Mouse (Mus musculus) kidney, postnatal 0 days (tissue): ENCODE results near the gene Ric8a. TPM values are rescaled to one million over a fixed set of nuclear protein-coding genes. Genes with fewer than 3 reads are reported as not detected.

ENCODE experiments used
- ATAC-seq: fragments of 200-750 bp; cut with Nextera tagmentation; replicated peaks from 2 replicates; pipeline ENCODE4 v1.8.0; 2017; ENCODE audit warnings: low read depth, moderate number of reproducible peaks, moderate TSS enrichment, moderate library complexity; ENCODE audit not compliant: low FRiP score
- DNase-seq: peaks from one replicate; pipeline ENCODE4 v3.0.0-alpha.2; 2016; ENCODE audit warnings: low spot score
- H3K27ac ChIP-seq: fragments of 300-500 bp; sonication (generic); 2 replicates; pipeline ENCODE4 v1.5.1; 2014; ENCODE audit warnings: mild to moderate bottlenecking
- H3K27me3 ChIP-seq: fragments of 300-500 bp; sonication (generic); 2 replicates; pipeline ENCODE4 v1.6.1; 2014; ENCODE audit warnings: low read length, mixed read lengths; ENCODE audit not compliant: insufficient read depth
- H3K36me3 ChIP-seq: fragments of 300-500 bp; sonication (generic); 2 replicates; pipeline ENCODE4 v1.6.1; 2014; ENCODE audit warnings: low read length, mixed read lengths; ENCODE audit not compliant: insufficient read depth
- H3K4me1 ChIP-seq: fragments of 300-500 bp; sonication (generic); replicated peaks from 2 replicates; pipeline ENCODE4 v1.6.1; 2014; ENCODE audit warnings: antibody characterized with exemption, low read length, mixed read lengths; ENCODE audit not compliant: insufficient read depth
- H3K4me2 ChIP-seq: fragments of 300-500 bp; sonication (generic); 2 replicates; pipeline ENCODE4 v1.6.1; 2014; ENCODE audit warnings: mild to moderate bottlenecking, low read length, moderate library complexity, mixed read lengths
- H3K4me3 ChIP-seq: fragments of 300-500 bp; sonication (generic); replicated peaks from 2 replicates; pipeline ENCODE4 v1.5.1; 2014; ENCODE audit warnings: low read depth, low read length
- H3K9ac ChIP-seq: fragments of 300-500 bp; sonication (generic); 2 replicates; pipeline ENCODE4 v1.6.1; 2014; ENCODE audit warnings: low read depth, low read length
- H3K9me3 ChIP-seq: fragments of 300-500 bp; sonication (generic); replicated peaks from 2 replicates; pipeline ENCODE4 v1.6.1; 2016; ENCODE audit warnings: low read length, inconsistent platforms, mixed read lengths
- CTCF ChIP-seq: IDR thresholded peaks from 2 replicates; pipeline ENCODE4 v1.5.1; 2016; ENCODE audit warnings: antibody characterized with exemption, low read depth, mild to moderate bottlenecking, moderate library complexity
- WGBS: fragments of 180-500 bp; shearing (Covaris S2); extraction: QIAGEN DNeasy Blood & Tissue Kit; methylation state at CpG from one replicate; pipeline ENCODE4 v1.1.7; 2014; 5-methylcytosine and 5-hydroxymethylcytosine counted together
- polyA plus RNA-seq: library from polyadenylated mRNA; unstranded; fragments of >200 nt; fragmentation: Nextera tagmentation; extraction: Ambion mirVana; gene quantifications from 2 replicates; pipeline ENCODE4 v1.2.1, GENCODE M21; 2015

Ric8a gene
- polyA plus RNA-seq, 1 experiment from 2014 or later: 45.0 TPM

GRCm38 (mm10) chr7:140860728-140861127 lies 4.0 kb downstream of the Ric8a start:
- Histone ChIP-seq H3K4me3 (no peak overlapping the region), H3K4me1 (peaks cover 10% of the 10 kb centered on the region; the same call in 1 of the 2 replicates), H3K4me2 (no peak overlapping the region), H3K27me3 (no peaks in the 10 kb centered on the region), H3K9ac (no peak overlapping the region), H3K9me3 (no peaks in the 10 kb centered on the region), H3K27ac (no peak overlapping the region), H3K36me3 (peaks cover 42% of the 10 kb centered on the region)
- no peak for TF ChIP-seq CTCF
- no peak for DNase-seq
- WGBS: 89% methylated on average over 5 of the region's 5 CpGs
- no peak for ATAC-seq

DNA sequence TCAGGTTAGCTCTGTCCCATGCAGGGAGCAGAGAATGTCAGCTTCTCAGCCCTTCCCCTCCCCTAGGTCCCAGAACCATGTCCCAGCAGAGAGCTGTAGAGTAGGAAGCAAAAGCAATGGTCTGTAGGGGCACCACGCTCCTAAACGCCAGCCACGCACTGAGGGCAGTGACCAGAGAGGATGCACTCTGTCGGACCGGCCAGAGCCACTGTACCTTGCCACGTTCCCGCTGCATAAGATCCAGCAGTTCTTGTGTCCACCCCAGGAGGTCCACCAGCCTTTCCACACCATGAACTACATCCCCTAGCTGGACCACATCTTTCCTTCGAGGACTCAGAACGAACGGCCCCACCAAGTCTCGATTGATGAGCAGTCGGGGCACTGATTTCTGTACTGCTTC lies 8.0 kb downstream of the Ric8a start:
- no peaks in the 10 kb centered on the region for H3K27me3 ChIP-seq
- TF ChIP-seq CTCF: no peak
- ATAC-seq: no peak
- H3K27ac ChIP-seq: no peak overlapping the region
- H3K9me3 ChIP-seq: no peaks in the 10 kb centered on the region
- 89% methylated on average over 12 of the region's 12 CpGs for WGBS
- H3K4me2 ChIP-seq: no peak overlapping the region
- no peak for DNase-seq
- no peaks in the 10 kb centered on the region for H3K4me1 ChIP-seq
- no peak overlapping the region for H3K9ac ChIP-seq
- H3K4me3 ChIP-seq: no peak overlapping the region
- H3K36me3 ChIP-seq: peaks cover 48% of the 10 kb centered on the region

GRCm38 (mm10) chr7:140874224-140874623 lies 17.5 kb downstream of the Ric8a start:
- Histone ChIP-seq H3K4me2 (no peak overlapping the region), H3K4me1 (no peaks in the 10 kb centered on the region), H3K27me3 (no peaks in the 10 kb centered on the region), H3K27ac (no peak overlapping the region), H3K36me3 (peaks cover 22% of the 10 kb centered on the region), H3K9me3 (no peaks in the 10 kb centered on the region), H3K4me3 (no peak overlapping the region), H3K9ac (no peak overlapping the region)
- no peak for TF ChIP-seq CTCF
- DNase-seq (no peak), ATAC-seq (no peak)
- WGBS: 91% methylated on average over 4 of the region's 4 CpGs

GRCm38 (mm10) chr7:140877364-140877763 lies 20.6 kb downstream of the Ric8a start:
- no peak overlapping the region for H3K4me3 ChIP-seq
- WGBS: 92% methylated on average over 6 of the region's 6 CpGs
- ATAC-seq (no peak), DNase-seq (no peak)
- no peak overlapping the region for H3K27ac ChIP-seq
- H3K9me3 ChIP-seq: no peaks in the 10 kb centered on the region
- no peak overlapping the region for H3K9ac ChIP-seq
- H3K4me2 ChIP-seq: no peak overlapping the region
- H3K4me1 ChIP-seq: 0 out of 2 replicates have a peak, but pooled peaks cover 3% of the 10 kb centered on the region
- TF ChIP-seq CTCF: no peak
- peaks cover 20% of the 10 kb centered on the region for H3K36me3 ChIP-seq
- no peaks in the 10 kb centered on the region for H3K27me3 ChIP-seq

- ATAC-seq: no peak
- H3K9me3 ChIP-seq: no peaks in the 10 kb centered on the region
- DNase-seq: no peak
- H3K4me3 ChIP-seq: no peak overlapping the region
- peaks cover 13% of the 10 kb centered on the region for H3K36me3 ChIP-seq
- H3K4me1 ChIP-seq: 0 out of 2 replicates have a peak, but pooled peaks cover 3% of the 10 kb centered on the region
- H3K4me2 ChIP-seq: no peak overlapping the region
- no peaks in the 10 kb centered on the region for H3K27me3 ChIP-seq
- H3K9ac ChIP-seq: no peak overlapping the region
- WGBS: 91% methylated on average over 7 of the region's 7 CpGs
- no peak for TF ChIP-seq CTCF
- no peak overlapping the region for H3K27ac ChIP-seq
Observed at GRCm38 (mm10) chr7:140879355-140879754, 22.6 kb downstream of the Ric8a start.

DNA sequence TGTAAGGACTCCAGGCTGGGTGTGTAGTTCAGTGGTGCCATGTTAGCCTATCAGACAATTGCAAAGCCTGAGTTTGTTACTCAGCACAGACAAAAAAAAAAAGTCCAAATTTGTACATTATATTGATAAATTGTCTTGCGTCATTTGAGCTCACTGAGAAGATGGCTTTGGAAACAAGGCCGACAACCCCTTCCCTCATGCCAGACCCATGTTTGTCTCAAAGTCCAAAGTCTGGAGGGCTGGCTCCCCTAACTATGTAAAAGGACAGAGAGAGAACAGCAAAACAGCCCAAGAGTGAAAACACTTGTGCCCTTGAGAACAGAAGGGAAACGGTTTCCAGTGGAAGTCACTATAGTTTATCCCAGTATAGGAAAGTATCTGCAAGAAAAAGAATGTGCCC lies 23.7 kb downstream of the Ric8a start:
- no peaks in the 10 kb centered on the region for H3K9me3 ChIP-seq
- no peak overlapping the region for H3K4me3 ChIP-seq
- no peak for TF ChIP-seq CTCF
- no peaks in the 10 kb centered on the region for H3K27me3 ChIP-seq
- peak overlapping the region; percentile 89; the same call in 1 of the 2 replicates for H3K4me2 ChIP-seq
- DNase-seq (no peak), ATAC-seq (no peak)
- peak overlapping the region; percentile 42; the same call in 1 of the 2 replicates for H3K27ac ChIP-seq
- no peak overlapping the region for H3K9ac ChIP-seq
- H3K4me1 ChIP-seq: 0 out of 2 replicates have a peak, but pooled peaks cover 3% of the 10 kb centered on the region
- 72% methylated on average over 3 of the region's 3 CpGs for WGBS
- H3K36me3 ChIP-seq: peaks cover 8% of the 10 kb centered on the region; the same call in 1 of the 2 replicates

- WGBS: 10% methylated on average over 8 of the region's 8 CpGs
- H3K9ac ChIP-seq: peak overlapping the region; percentile 86
- peaks cover 8% of the 10 kb centered on the region; the same call in 1 of the 2 replicates for H3K36me3 ChIP-seq
- no peaks in the 10 kb centered on the region for H3K9me3 ChIP-seq
- no peaks in the 10 kb centered on the region for H3K27me3 ChIP-seq
- peak overlapping the region; percentile 92 for H3K27ac ChIP-seq
- no peak for TF ChIP-seq CTCF
- peak; percentile 13 for DNase-seq
- peak overlapping the region; percentile 85 for H3K4me3 ChIP-seq
- H3K4me2 ChIP-seq: peak overlapping the region; percentile 89
- no peak for ATAC-seq
- H3K4me1 ChIP-seq: 0 out of 2 replicates have a peak, but pooled peaks cover 3% of the 10 kb centered on the region
Observed at GRCm38 (mm10) chr7:140880865-140881515, 24.2 kb downstream of the Ric8a start.
